14 mouse cellular contexts compared by ENCODE assay signal in the genomic region with DNA sequence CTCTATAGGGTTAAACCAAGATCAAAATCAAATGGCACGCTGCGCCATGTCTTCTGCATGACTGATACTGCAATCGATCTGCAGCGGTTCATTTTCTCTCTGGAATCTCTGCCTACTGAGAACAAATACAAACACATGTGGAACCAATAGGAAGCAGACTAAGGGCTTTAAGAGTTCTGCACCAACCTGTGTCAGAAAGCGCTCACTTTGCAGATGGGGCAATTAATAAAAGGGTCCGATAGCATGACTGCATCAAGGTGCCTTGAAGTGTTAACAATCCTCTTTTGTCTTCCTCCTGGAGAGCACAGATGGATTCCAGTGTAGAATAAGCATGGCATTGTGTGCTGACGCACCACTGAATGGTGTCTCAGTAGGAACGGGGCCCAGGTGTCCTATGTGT.
A peak's percentile ranks its signal among the peaks of the same experiment; 100 is the strongest.
DNase-seq lines count a peak whose midpoint lies in the region; ATAC-seq and TF ChIP-seq lines count a peak whose summit lies in the region.
"Had no signal": no experiment of that assay in that cellular context is flagged by ENCODE, and none has a peak within 500 bp of the region (broad histone marks: within the 10 kb centered on the region; RNA-seq: fewer than 3 reads in every experiment).

No protein-coding gene starts in this region.

- 74% methylated on average over 8 of the region's 8 CpGs for whole genome bisulfite sequencing in heart, embryonic 12.5 days
- WGBS in embryonic facial prominence, embryonic 13.5 days: 23% methylated on average over 8 of the region's 8 CpGs
- 95% methylated on average over 8 of the region's 8 CpGs for WGBS in thymus, adult 2 months

- no peak for DNase-seq in heart, adult 8-10 months (ENCODE audit: low spot score)
- DNase-seq in embryo, embryonic 10 days (ENCODE audit: low spot score): peak; percentile 56
- DNase-seq in mesoderm, embryonic 11.5 days (ENCODE audit: low read depth, low spot score): peak; percentile 73
- DNase-seq in ovary, postnatal 10 days (ENCODE audit: low spot score): no peak
- no peak for DNase-seq in thymus, adult 2 months
- DNase-seq in thymus, postnatal 0 days (ENCODE audit: low spot score): no peak
- DNase-seq: cerebellum, adult 2 months; gastrocnemius, adult 2 months; liver, embryonic 13.5 days; lung, postnatal 10 days; thymus, postnatal 4 days had no signal

- no peak overlapping the region for H3K9ac ChIP-seq in heart, embryonic 12.5 days
- H3K9ac ChIP-seq in embryonic facial prominence, embryonic 13.5 days: no peak overlapping the region
- H3K9ac ChIP-seq: liver, embryonic 13.5 days had no signal

- H3K9me3 ChIP-seq in heart, embryonic 12.5 days (replicated peaks): peaks cover 4% of the 10 kb centered on the region; the same call in 1 of the 2 replicates
- H3K9me3 ChIP-seq in embryonic facial prominence, embryonic 13.5 days: no peaks in the 10 kb centered on the region
- H3K9me3 ChIP-seq: liver, embryonic 13.5 days had no signal

- H3K4me1 ChIP-seq in heart, embryonic 12.5 days (replicated peaks): peaks cover 12% of the 10 kb centered on the region
- peaks cover 35% of the 10 kb centered on the region for H3K4me1 ChIP-seq in embryonic facial prominence, embryonic 13.5 days
- H3K4me1 ChIP-seq in thymus, adult 2 months (replicated peaks; ENCODE audit: control insufficient read depth, insufficient read depth, low read length): no peaks in the 10 kb centered on the region
- H3K4me1 ChIP-seq: liver, embryonic 13.5 days had no signal

- H3K36me3 ChIP-seq in heart, embryonic 12.5 days: no peaks in the 10 kb centered on the region
- no peaks in the 10 kb centered on the region for H3K36me3 ChIP-seq in embryonic facial prominence, embryonic 13.5 days
- H3K36me3 ChIP-seq in thymus, adult 2 months (ENCODE audit: control insufficient read depth, insufficient read depth, low read length): no peaks in the 10 kb centered on the region
- H3K36me3 ChIP-seq: liver, embryonic 13.5 days had no signal

- no peaks in the 10 kb centered on the region for H3K27me3 ChIP-seq in heart, embryonic 12.5 days (replicated peaks)
- H3K27me3 ChIP-seq in embryonic facial prominence, embryonic 13.5 days: no peaks in the 10 kb centered on the region
- H3K27me3 ChIP-seq in thymus, adult 2 months (ENCODE audit: control insufficient read depth, insufficient read depth, low read length): no peaks in the 10 kb centered on the region
- H3K27me3 ChIP-seq: liver, embryonic 13.5 days had no signal

- H3K4me2 ChIP-seq in heart, embryonic 12.5 days: no peak overlapping the region
- peak overlapping the region; percentile 20; the same call in 1 of the 2 replicates for H3K4me2 ChIP-seq in embryonic facial prominence, embryonic 13.5 days
- H3K4me2 ChIP-seq: liver, embryonic 13.5 days had no signal

- H3K4me3 ChIP-seq in heart, embryonic 12.5 days: no peak overlapping the region
- H3K4me3 ChIP-seq in embryonic facial prominence, embryonic 13.5 days: no peak overlapping the region
- H3K4me3 ChIP-seq in thymus, adult 2 months (ENCODE audit: control insufficient read depth, insufficient read depth, low read length): no peak overlapping the region
- H3K4me3 ChIP-seq: gastrocnemius, adult 2 months; liver, embryonic 13.5 days had no signal

- ATAC-seq in heart, embryonic 12.5 days (ENCODE audit: insufficient number of reproducible peaks, low FRiP score): no peak
- no peak for ATAC-seq in embryonic facial prominence, embryonic 13.5 days (ENCODE audit: insufficient number of reproducible peaks, insufficient read depth, low FRiP score, low TSS enrichment, low read depth)
- ATAC-seq: activated CD4-positive, CD25-positive, alpha-beta regulatory T cell, adult 4 months had no signal

- peak overlapping the region; percentile 50 for H3K27ac ChIP-seq in heart, embryonic 12.5 days (ENCODE audit: poor library complexity, severe bottlenecking)
- peak overlapping the region; percentile 83 for H3K27ac ChIP-seq in embryonic facial prominence, embryonic 13.5 days
- no peak overlapping the region for H3K27ac ChIP-seq in thymus, adult 2 months (ENCODE audit: control insufficient read depth, insufficient read depth, low read length)
- H3K27ac ChIP-seq: gastrocnemius, adult 2 months; liver, embryonic 13.5 days had no signal

- TF ChIP-seq POLR2A in thymus, adult 2 months (IDR thresholded peaks at IDR 0.05; ENCODE audit: control insufficient read depth, extremely low read depth, insufficient read depth, low read length, poor library complexity): no peak

- no peak for TF ChIP-seq CTCF in thymus, adult 2 months (IDR thresholded peaks at IDR 0.05; ENCODE audit: borderline replicate concordance, control insufficient read depth, extremely low read depth, insufficient read depth, low read length, poor library complexity)

Comparison
In these comparisons a context has a peak if more than half of its experiments do, and no peak if none do; other contexts are left out.
1. DNase-seq: peak in embryo, embryonic 10 days (single experiment) and mesoderm, embryonic 11.5 days (single experiment); none in heart, adult 8-10 months (single experiment), ovary, postnatal 10 days (single experiment), thymus, adult 2 months (single experiment) and thymus, postnatal 0 days (single experiment).